Mouse (Mus musculus): ENCODE measurements around the gene Fam160a2.

GRCm38 (mm10) chr7:105418106-105418505 is 18.3 kb upstream of the Fam160a2 start:
- TF ChIP-seq CTCF (IDR thresholded peaks at IDR 0.05; ENCODE audit: borderline replicate concordance, insufficient read depth, low read length), result no peak
- no peak for TF ChIP-seq POLR2A (IDR thresholded peaks at IDR 0.05; ENCODE audit: low read depth, low read length)
